21 mouse cellular contexts compared by ENCODE assay signal in genomic region chr11:34778351-34778750, GRCm38 (mm10). TPM values are rescaled to one million over a fixed set of nuclear protein-coding genes. Genes with fewer than 3 reads are reported as not detected.
DNase-seq lines count a peak whose midpoint lies in the region; ATAC-seq and TF ChIP-seq lines count a peak whose summit lies in the region.
"Had no signal": no experiment of that assay in that cellular context is flagged by ENCODE, and none has a peak within 500 bp of the region (broad histone marks: within the 10 kb centered on the region; RNA-seq: fewer than 3 reads in every experiment).

No protein-coding gene starts in this region.

- H3K27ac ChIP-seq in spleen, adult 2 months (ENCODE audit: insufficient read depth, low read length) = 0 out of 2 replicates have a peak overlapping the region, but pooled peaks have one; percentile 24
- H3K27ac ChIP-seq in bone marrow macrophage, adult 2 months (ENCODE audit: insufficient read depth, low read depth, low read length) = peak overlapping the region; percentile 69
- H3K27ac ChIP-seq: embryonic facial prominence, embryonic 13.5 days; forebrain, embryonic 12.5 days; hindbrain, embryonic 12.5 days; kidney, embryonic 15.5 days had no signal

- TF ChIP-seq POLR2A in spleen, adult 2 months (IDR thresholded peaks at IDR 0.05; ENCODE audit: low read depth, low read length) = no peak
- no peak for TF ChIP-seq POLR2A in bone marrow macrophage, adult 2 months (IDR thresholded peaks at IDR 0.05; ENCODE audit: borderline replicate concordance, low read depth, low read length)

- no peak for TF ChIP-seq CTCF in spleen, adult 2 months (IDR thresholded peaks at IDR 0.05; ENCODE audit: extremely low read depth, insufficient read depth, insufficient read length, insufficient replicate concordance)
- TF ChIP-seq CTCF in bone marrow macrophage, adult 2 months (IDR thresholded peaks at IDR 0.05; ENCODE audit: low read depth, low read length) = no peak

- peaks cover 62% of the 10 kb centered on the region for H3K4me1 ChIP-seq in spleen, adult 2 months (ENCODE audit: control insufficient read depth, insufficient read depth, insufficient read length)
- peaks cover 79% of the 10 kb centered on the region for H3K4me1 ChIP-seq in bone marrow macrophage, adult 2 months (ENCODE audit: control insufficient read depth, insufficient read depth, low read length)
- H3K4me1 ChIP-seq: embryonic facial prominence, embryonic 13.5 days; forebrain, embryonic 12.5 days; heart, embryonic 12.5 days; hindbrain, embryonic 12.5 days; kidney, embryonic 15.5 days had no signal

- ATAC-seq in megakaryocyte, adult 5-6 weeks (ENCODE audit: poor library complexity, severe bottlenecking) = peak; percentile 53
- ATAC-seq: CD4-positive, CD25-positive, alpha-beta regulatory T cell, adult 4 months; Patski had no signal

- 23% methylated on average over 3 of the region's 3 CpGs for WGBS in spleen, adult 2 months

- no peak for DNase-seq in spleen, adult 2 months (ENCODE audit: low read depth in 1 of 2, low spot score in 2 of 2)
- DNase-seq in spleen, adult 12 weeks (ENCODE audit: low spot score) = no peak
- no peak for DNase-seq in neural tube, embryonic 10.5 days (ENCODE audit: extremely low spot score, low spot score)
- no peak for DNase-seq in urinary bladder, postnatal 4 days (ENCODE audit: low spot score in 2 of 2)
- no peak for DNase-seq in cerebellum, postnatal 4 days (ENCODE audit: low spot score in 2 of 2)
- DNase-seq: cerebellum, adult 18-20 months; cerebellum, postnatal 14 days; embryo, embryonic 11 days; heart, postnatal 10 days; kidney, adult 11 months; thymus, postnatal 14 days had no signal

- H3K4me3 ChIP-seq in spleen, adult 2 months (ENCODE audit: extremely low read depth, insufficient read depth, insufficient read length) = no peak overlapping the region
- no peak overlapping the region for H3K4me3 ChIP-seq in bone marrow macrophage, adult 2 months (ENCODE audit: insufficient read depth, low read length)
- H3K4me3 ChIP-seq: embryonic facial prominence, embryonic 13.5 days; erythroblast, embryonic 14.5 days; forebrain, embryonic 12.5 days; heart, embryonic 12.5 days; hindbrain, embryonic 12.5 days; kidney, embryonic 15.5 days had no signal

- peaks cover 1% of the 10 kb centered on the region; the same call in 1 of the 2 replicates for H3K36me3 ChIP-seq in spleen, adult 2 months (ENCODE audit: control insufficient read depth, insufficient read depth, low read length)
- H3K36me3 ChIP-seq: embryonic facial prominence, embryonic 13.5 days; forebrain, embryonic 12.5 days; heart, embryonic 12.5 days; hindbrain, embryonic 12.5 days; kidney, embryonic 15.5 days had no signal

- H3K27me3 ChIP-seq in spleen, adult 2 months (ENCODE audit: control insufficient read depth, insufficient read depth, low read length) = no peaks in the 10 kb centered on the region
- H3K27me3 ChIP-seq: embryonic facial prominence, embryonic 13.5 days; forebrain, embryonic 12.5 days; heart, embryonic 12.5 days; hindbrain, embryonic 12.5 days; kidney, embryonic 15.5 days; Patski had no signal

RNA-seq across cellular contexts. Expression of gene Dock2, which starts 5.3 kb away (rescaled TPM):
- 35.9 and 38.5 TPM in 2 replicates for polyA plus RNA-seq in spleen, adult 2 months (2012; rRNA removed)
- 95.9 and 104 TPM in 2 replicates for polyA plus RNA-seq in bone marrow macrophage, adult 2 months (2012; ENCODE audit: insufficient read depth, insufficient read length, missing spikeins)
- 153 and 160 TPM in 2 replicates for total RNA-seq in megakaryocyte, adult 5-6 weeks (2015)
- 218 and 238 TPM in 2 replicates for total RNA-seq in megakaryocyte, adult 5-6 weeks (2017)
- polyA plus RNA-seq: Patski had no signal

RNA-seq across cellular contexts. Expression of gene Spdl1, which starts 55.1 kb away (rescaled TPM):
- polyA plus RNA-seq in spleen, adult 2 months (2012; rRNA removed) = 0.96 and 1.1 TPM in 2 replicates
- polyA plus RNA-seq in bone marrow macrophage, adult 2 months (2012; ENCODE audit: insufficient read depth, insufficient read length, missing spikeins) = 11.4 and 15.7 TPM in 2 replicates
- 18.7 and 25.8 TPM in 2 replicates for total RNA-seq in megakaryocyte, adult 5-6 weeks (2015)
- total RNA-seq in megakaryocyte, adult 5-6 weeks (2017) = 30.3 and 35.6 TPM in 2 replicates
